Mouse (Mus musculus) midbrain, embryonic 16.5 days (tissue): ENCODE data around the gene Ccdc142. TPM values are rescaled to one million over a fixed set of nuclear protein-coding genes. Genes with fewer than 3 reads are reported as not detected.

Source experiments
- ATAC-seq: fragments of 200-750 bp; cut with Nextera tagmentation; 2 replicates; pipeline ENCODE4 v1.8.0; 2017; ENCODE audit warnings: moderate TSS enrichment
- H3K27ac ChIP-seq: fragments of 300-500 bp; sonication (generic); 2 replicates; pipeline ENCODE4 v1.5.1; 2014; ENCODE audit warnings: mild to moderate bottlenecking, low read length, mixed read lengths
- H3K27me3 ChIP-seq: fragments of 300-500 bp; sonication (generic); 2 replicates; pipeline ENCODE4 v1.6.1; 2014; ENCODE audit warnings: low read depth, low read length, mixed read lengths; ENCODE audit not compliant: control insufficient read depth, insufficient read depth
- H3K36me3 ChIP-seq: fragments of 300-500 bp; sonication (generic); 2 replicates; pipeline ENCODE4 v1.6.1; 2014; ENCODE audit warnings: mild to moderate bottlenecking, low read length, moderate library complexity, mixed read lengths; ENCODE audit not compliant: control insufficient read depth, insufficient read depth
- H3K4me1 ChIP-seq: fragments of 300-500 bp; sonication (generic); 2 replicates; pipeline ENCODE4 v1.6.1; 2014; ENCODE audit warnings: mild to moderate bottlenecking, low read length, mixed read lengths; ENCODE audit not compliant: control insufficient read depth, insufficient read depth
- H3K4me2 ChIP-seq: fragments of 300-500 bp; sonication (generic); 2 replicates; pipeline ENCODE4 v1.6.1; 2014; ENCODE audit warnings: mild to moderate bottlenecking, low read length, mixed read lengths
- H3K4me3 ChIP-seq: fragments of 300-500 bp; sonication (generic); 2 replicates; pipeline ENCODE4 v1.5.1; 2014; ENCODE audit warnings: low read depth, mild to moderate bottlenecking, low read length, moderate library complexity, mixed read lengths
- H3K9ac ChIP-seq: fragments of 300-500 bp; sonication (generic); 2 replicates; pipeline ENCODE4 v1.6.1; 2014; ENCODE audit warnings: low read depth, low read length, mixed read lengths
- H3K9me3 ChIP-seq: fragments of 300-500 bp; sonication (generic); replicated peaks from 2 replicates; pipeline ENCODE4 v1.6.1; 2014; ENCODE audit warnings: mild to moderate bottlenecking, low read length, mixed read lengths; ENCODE audit not compliant: control insufficient read depth, poor library complexity, severe bottlenecking
- WGBS: fragments of 180-500 bp; shearing (Covaris S2); extraction: QIAGEN DNeasy Blood & Tissue Kit; methylation state at CpG from one replicate; pipeline ENCODE4 v1.1.7; 2014; 5-methylcytosine and 5-hydroxymethylcytosine counted together
- polyA plus RNA-seq: library from polyadenylated mRNA; unstranded; fragments of >200 nt; fragmentation: Nextera tagmentation; extraction: Ambion mirVana; gene quantifications from 2 replicates; pipeline ENCODE4 v1.2.1, GENCODE M21; 2015

Gene Ccdc142
- polyA plus RNA-seq, 1 experiment from 2014 or later, result 5.9 TPM

- peaks cover 15% of the 10 kb centered on the region for H3K36me3 ChIP-seq
- WGBS, result 53% methylated on average over 7 of the region's 7 CpGs
- H3K27ac ChIP-seq, result no peak overlapping the region
- H3K9ac ChIP-seq, result peak overlapping the region; percentile 7; the same call in 1 of the 2 replicates
- H3K9me3 ChIP-seq, result no peaks in the 10 kb centered on the region
- no peak for ATAC-seq
- peaks cover 47% of the 10 kb centered on the region for H3K4me1 ChIP-seq
- H3K27me3 ChIP-seq, result no peaks in the 10 kb centered on the region
- H3K4me3 ChIP-seq, result peak overlapping the region; percentile 70; the same call in 1 of the 2 replicates
- peak overlapping the region; percentile 84 for H3K4me2 ChIP-seq
These were observed 18.3 kb downstream of the Ccdc142 start for GRCm38 (mm10) chr6:83119734-83120051.

- peak within 1 kb of the TSS; percentile 80 for H3K9ac ChIP-seq
- peaks cover 15% of the 10 kb centered on the region for H3K36me3 ChIP-seq
- peak; percentile 95 for ATAC-seq
- H3K4me2 ChIP-seq, result peak within 1 kb of the TSS; percentile 98
- peaks cover 42% of the 10 kb centered on the region for H3K4me1 ChIP-seq
- WGBS, result under 1% methylated on average over 38 of the region's 38 CpGs
- H3K27me3 ChIP-seq, result no peaks in the 10 kb centered on the region
- H3K4me3 ChIP-seq, result peak within 1 kb of the TSS; percentile 70
- peak within 1 kb of the TSS; percentile 94 for H3K27ac ChIP-seq
- no peaks in the 10 kb centered on the region for H3K9me3 ChIP-seq
These were observed 19.8 kb downstream of the Ccdc142 start, which contains the start of gene Wbp1 for GRCm38 (mm10) chr6:83120930-83121862. Gene Wbp1, minus strand, starts transcription at chr6:83121559.

GRCm38 (mm10) chr6:83121863-83122710 lies 20.7 kb downstream of the Ccdc142 start:
- H3K4me3 ChIP-seq, result peak overlapping the region; percentile 70
- H3K36me3 ChIP-seq, result peaks cover 14% of the 10 kb centered on the region
- no peak; the same call in 1 of the 2 replicates for ATAC-seq
- no peaks in the 10 kb centered on the region for H3K9me3 ChIP-seq
- H3K27me3 ChIP-seq, result no peaks in the 10 kb centered on the region
- 1% methylated on average over 40 of the region's 52 CpGs for WGBS
- peak overlapping the region; percentile 94 for H3K27ac ChIP-seq
- H3K4me2 ChIP-seq, result peak overlapping the region; percentile 98
- peak overlapping the region; percentile 80 for H3K9ac ChIP-seq
- H3K4me1 ChIP-seq, result peaks cover 34% of the 10 kb centered on the region

GRCm38 (mm10) chr6:83122961-83123360 lies 21.6 kb downstream of the Ccdc142 start:
- H3K4me1 ChIP-seq, result peaks cover 34% of the 10 kb centered on the region
- H3K4me3 ChIP-seq, result no peak overlapping the region
- 81% methylated on average over 5 of the region's 5 CpGs for WGBS

GRCm38 (mm10) chr6:83124851-83125312 lies 23.5 kb downstream of the Ccdc142 start:
- Histone ChIP-seq H3K4me3 (peak overlapping the region; percentile 74), H3K4me1 (peaks cover 28% of the 10 kb centered on the region), H3K36me3 (no peaks in the 10 kb centered on the region), H3K27ac (peak overlapping the region; percentile 38; the same call in 1 of the 2 replicates), H3K9me3 (no peaks in the 10 kb centered on the region), H3K27me3 (no peaks in the 10 kb centered on the region), H3K4me2 (peak overlapping the region; percentile 88), H3K9ac (peak overlapping the region; percentile 69)
- ATAC-seq, result peak; percentile 4; the same call in 1 of the 2 replicates
- under 1% methylated on average over 30 of the region's 30 CpGs for WGBS

More at GRCm38 (mm10) chr6:83122961-83123360, 21.6 kb downstream of the Ccdc142 start:
- Histone ChIP-seq H3K4me2 (0 out of 2 replicates have a peak overlapping the region, but pooled peaks have one; percentile 98), H3K27me3 (no peaks in the 10 kb centered on the region), H3K9ac (no peak overlapping the region), H3K27ac (peak overlapping the region; percentile 23; the same call in 1 of the 2 replicates), H3K9me3 (no peaks in the 10 kb centered on the region), H3K36me3 (peaks cover 9% of the 10 kb centered on the region; the same call in 1 of the 2 replicates)
- no peak for ATAC-seq

- peak within 1 kb of the TSS; percentile 69 for H3K9ac ChIP-seq
- peak within 1 kb of the TSS; percentile 88 for H3K4me2 ChIP-seq
- no peak for ATAC-seq
- no peaks in the 10 kb centered on the region for H3K27me3 ChIP-seq
- no peaks in the 10 kb centered on the region for H3K9me3 ChIP-seq
- WGBS, result 28% methylated on average over 5 of the region's 5 CpGs
- peak within 1 kb of the TSS; percentile 38; the same call in 1 of the 2 replicates for H3K27ac ChIP-seq
- H3K36me3 ChIP-seq, result no peaks in the 10 kb centered on the region
- peak within 1 kb of the TSS; percentile 74 for H3K4me3 ChIP-seq
- H3K4me1 ChIP-seq, result peaks cover 23% of the 10 kb centered on the region
These were observed 23.9 kb downstream of the Ccdc142 start, which contains the start of gene Ino80b for GRCm38 (mm10) chr6:83125331-83125730. Gene Ino80b, minus strand, starts transcription at chr6:83125431.

- Histone ChIP-seq H3K4me2 (no peak overlapping the region), H3K4me1 (peaks cover 15% of the 10 kb centered on the region), H3K36me3 (no peaks in the 10 kb centered on the region), H3K4me3 (no peak overlapping the region), H3K27me3 (no peaks in the 10 kb centered on the region), H3K27ac (no peak overlapping the region), H3K9me3 (no peaks in the 10 kb centered on the region), H3K9ac (no peak overlapping the region)
- WGBS, result 97% methylated on average over 5 of the region's 5 CpGs
- ATAC-seq, result no peak
These were observed 26.0 kb downstream of the Ccdc142 start for GRCm38 (mm10) chr6:83127419-83127818.

- no peak for ATAC-seq
- Histone ChIP-seq H3K27ac (no peak overlapping the region), H3K4me3 (no peak overlapping the region), H3K9ac (no peak overlapping the region), H3K4me1 (peaks cover under 1% of the 10 kb centered on the region), H3K4me2 (no peak overlapping the region), H3K27me3 (peaks cover 8% of the 10 kb centered on the region), H3K9me3 (no peaks in the 10 kb centered on the region), H3K36me3 (no peaks in the 10 kb centered on the region)
- WGBS, result 90% methylated on average over 6 of the region's 6 CpGs
These were observed 30.2 kb downstream of the Ccdc142 start for GRCm38 (mm10) chr6:83131469-83132034.
